Mouse (Mus musculus) lung, postnatal 36 days (tissue): ENCODE data around the gene Mettl17.

Source experiments
- DNase-seq: peaks from one replicate; pipeline ENCODE4 v3.0.0; 2022; ENCODE audit warnings: mixed read lengths

Mettl17 gene

GRCm38 (mm10) chr14:51929968-51930367, 45.3 kb downstream of the Mettl17 start:
- DNase-seq: no peak

GRCm38 (mm10) chr14:51930824-51931223, 46.2 kb downstream of the Mettl17 start:
- peak; percentile 89 for DNase-seq

DNA sequence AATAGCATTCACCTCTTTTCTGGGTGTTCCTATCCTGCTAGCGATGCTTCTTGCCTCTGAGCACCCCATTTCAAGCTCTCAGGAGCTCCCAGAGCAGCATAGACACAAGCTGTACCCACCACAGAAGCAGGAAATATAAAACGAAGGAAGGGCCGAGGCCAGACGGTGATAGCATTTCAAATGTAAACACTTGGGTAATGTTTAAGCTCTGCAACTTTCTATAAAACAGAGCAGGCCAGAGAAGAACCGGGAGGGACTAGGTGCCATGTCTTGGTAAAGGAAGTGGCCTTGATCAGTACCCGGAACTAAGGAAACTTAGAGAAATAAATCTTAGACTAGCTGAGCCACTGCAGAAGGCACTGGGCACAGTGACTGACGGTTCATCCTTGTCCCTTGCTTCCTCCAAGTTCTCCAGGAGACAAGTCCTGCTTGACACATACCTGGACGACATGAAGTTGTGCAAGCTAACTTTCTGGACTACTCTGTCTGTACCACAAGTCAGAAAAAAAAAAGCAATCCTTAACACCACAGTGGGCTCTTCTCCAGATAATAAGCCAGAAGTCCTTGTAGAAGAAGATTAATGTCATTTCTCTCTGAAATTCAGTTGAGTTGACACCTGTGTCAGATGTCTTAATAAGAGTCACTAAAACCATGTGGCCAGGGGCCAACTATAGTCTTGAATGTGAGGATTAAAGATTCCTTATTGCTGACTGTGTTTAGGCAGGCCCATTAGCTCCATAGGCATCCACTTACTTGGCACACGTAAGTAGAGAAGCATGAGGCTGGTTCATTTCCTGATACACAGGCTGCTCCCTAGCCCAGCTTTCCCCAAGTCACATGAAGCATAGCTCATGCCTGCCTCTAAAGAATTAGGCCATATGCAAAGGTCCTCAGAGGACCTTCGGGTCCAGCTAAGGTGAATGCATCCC, 47.7 kb downstream of the Mettl17 start:
- DNase-seq: no peak

DNA sequence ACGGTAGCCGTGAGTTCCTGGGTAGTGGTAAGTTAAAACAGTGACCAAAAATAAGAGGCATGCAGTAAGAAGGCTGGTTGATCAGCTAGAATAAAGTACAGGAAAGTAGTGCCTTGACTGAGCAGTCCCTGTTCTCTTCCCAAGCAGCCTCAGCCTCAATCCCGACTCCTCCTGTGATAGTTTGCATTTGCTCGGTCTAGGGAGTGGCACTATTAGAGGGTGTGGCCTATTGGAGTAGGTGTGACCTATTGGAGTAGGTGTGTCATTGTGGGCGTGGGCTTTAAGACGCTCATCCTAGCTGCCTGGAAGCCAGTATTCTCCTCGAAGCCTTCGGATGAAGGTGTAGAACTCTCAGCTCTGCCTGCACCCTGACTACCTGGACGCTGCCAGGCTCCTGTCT, 54.4 kb downstream of the Mettl17 start:
- no peak for DNase-seq

- peak; percentile 71 for DNase-seq
These were observed 56.4 kb downstream of the Mettl17 start for GRCm38 (mm10) chr14:51940944-51941560.

DNA sequence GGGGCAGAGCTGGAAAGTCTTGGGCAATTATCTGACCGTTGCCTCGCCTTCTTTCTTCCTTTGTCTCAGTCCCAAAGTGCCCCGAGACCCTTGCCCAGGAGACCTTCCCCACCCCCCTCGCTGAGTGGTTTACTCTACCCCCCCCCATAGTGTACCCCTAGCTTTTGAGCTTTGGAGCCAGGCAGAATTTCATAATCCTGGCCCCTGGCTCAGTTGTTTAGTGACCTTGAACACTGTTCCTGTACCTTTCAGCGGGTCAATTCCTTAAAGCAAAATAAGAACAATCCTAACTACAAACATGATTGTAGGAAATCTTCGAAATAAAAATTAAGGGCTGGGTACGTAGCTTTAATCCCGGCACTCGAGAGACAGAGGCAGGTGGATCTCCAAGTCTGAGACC, 56.9 kb downstream of the Mettl17 start:
- no peak for DNase-seq

GRCm38 (mm10) chr14:51942236-51942635, 57.6 kb downstream of the Mettl17 start:
- DNase-seq: no peak
